Mouse (Mus musculus) embryonic facial prominence, embryonic 15.5 days (tissue): ENCODE measurements around the gene Ticam1. TPM values are rescaled to one million over a fixed set of nuclear protein-coding genes. Genes with fewer than 3 reads are reported as not detected.
A peak's percentile ranks its signal among the peaks of the same experiment; 100 is the strongest.

Experiments used
- microRNA counts: library from miRNA; unstranded; fragments of <30 nt; microRNA quantifications from one replicate; lab custom pipeline; 2016
- microRNA-seq: library from miRNA; unstranded; fragments of <30 nt; microRNA quantifications from one replicate; pipeline ENCODE4, GENCODE M21; 2016; ENCODE audit warnings: borderline number of aligned reads
- polyA plus RNA-seq: library from polyadenylated mRNA; unstranded; fragments of >200 nt; fragmentation: Nextera tagmentation; extraction: Ambion mirVana; gene quantifications from 2 replicates; pipeline ENCODE4 v1.2.1, GENCODE M21; 2015

Ticam1 gene
- polyA plus RNA-seq, 1 experiment from 2014 or later: 7.4 TPM

MicroRNAs encoded within 50 kb of the gene (microRNA counts, 519-probe panel; counts per million panel counts)
- microRNA mmu-miR-7b (lab: Ali Mortazavi, UCI): 2,331 counts per million, percentile 53 among the panel's probes with 10 or more counts

Small RNA genes within 50 kb of the gene (microRNA-seq; reads per million reads assigned to microRNA genes)
- gene Mir7b: 24.3 reads per million, percentile 39 among the genes with 10 or more reads in this experiment

Other genes starting within 250 kb of the Ticam1 start
- gene Sh3gl1, start 240.2 kb downstream of the Ticam1 start, polyA plus RNA-seq: 194 and 201 TPM in 2 replicates
- gene Chaf1a, start 236.3 kb downstream of the Ticam1 start, polyA plus RNA-seq: 21.6 and 23.0 TPM in 2 replicates
- 46.4 and 51.6 TPM in 2 replicates for gene Ubxn6, start 201.8 kb downstream of the Ticam1 start, polyA plus RNA-seq
- gene Hdgfl2, start 197.2 kb downstream of the Ticam1 start, polyA plus RNA-seq: 112 and 119 TPM in 2 replicates
- gene Plin4, start 167.0 kb downstream of the Ticam1 start, polyA plus RNA-seq: 0.08 TPM in 1 of 2 replicates, not detected in the other
- gene Plin5, start 159.2 kb downstream of the Ticam1 start, polyA plus RNA-seq: 0.72 and 1.2 TPM in 2 replicates
- 1.4 and 1.8 TPM in 2 replicates for gene Lrg1, start 154.8 kb downstream of the Ticam1 start, polyA plus RNA-seq
- gene Sema6b, start 136.4 kb downstream of the Ticam1 start, polyA plus RNA-seq: 4.2 and 4.6 TPM in 2 replicates
- gene Tnfaip8l1, start 114.3 kb downstream of the Ticam1 start, polyA plus RNA-seq: 13.9 and 14.5 TPM in 2 replicates
- 102 and 108 TPM in 2 replicates for gene Mydgf, start 92.9 kb downstream of the Ticam1 start, polyA plus RNA-seq
- 37.1 and 40.9 TPM in 2 replicates for gene Dpp9, start 57.9 kb downstream of the Ticam1 start, polyA plus RNA-seq
- 15.0 and 15.4 TPM in 2 replicates for gene Fem1a, start 20.0 kb downstream of the Ticam1 start, polyA plus RNA-seq
- 89.5 and 92.6 TPM in 2 replicates for gene Plin3, start 16.1 kb upstream of the Ticam1 start, polyA plus RNA-seq
- gene Arrdc5, start 23.5 kb upstream of the Ticam1 start, polyA plus RNA-seq: 0.33 TPM in 1 of 2 replicates, not detected in the other
- 110 and 113 TPM in 2 replicates for gene Uhrf1, start 26.5 kb upstream of the Ticam1 start, polyA plus RNA-seq
- gene Kdm4b, start 49.3 kb upstream of the Ticam1 start, polyA plus RNA-seq: 40.1 and 43.6 TPM in 2 replicates
- gene Ptprs, start 199.7 kb upstream of the Ticam1 start, polyA plus RNA-seq: 116 and 118 TPM in 2 replicates
- gene Znrf4, start 235.6 kb upstream of the Ticam1 start, polyA plus RNA-seq: not detected in 2 replicates